Mouse (Mus musculus): ENCODE measurements at regions not wholly inside any gene's neighbourhood (a gene's known extent, or its start where the extent isn't known, plus 50 kb on each side); places are given as distances from the start of the nearest gene placed in this dataset.

DNA sequence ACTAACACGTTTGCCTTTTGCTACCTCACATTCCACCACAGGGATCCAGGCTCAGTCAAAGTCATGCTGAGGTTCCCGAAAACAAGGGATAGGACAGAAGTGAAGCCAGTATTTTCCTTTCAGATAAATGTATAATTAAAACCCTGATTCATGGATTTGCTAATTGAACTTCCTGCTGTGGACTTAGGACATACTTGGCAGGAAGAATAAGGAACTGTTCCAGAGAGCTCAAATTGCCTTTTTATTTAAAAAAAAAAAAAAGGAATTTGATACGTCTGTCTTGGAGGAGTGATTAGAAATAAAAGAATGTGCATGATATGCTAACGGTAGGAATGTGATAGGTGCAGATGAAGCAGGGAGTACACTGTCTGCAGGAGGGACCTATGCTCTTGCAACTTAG, 181.7 kb downstream of the Rps29 start:
- TF ChIP-seq CTCF (IDR thresholded peaks at IDR 0.05) (no peak), EP300 (IDR thresholded peaks at IDR 0.05) (no peak)
